Mouse (Mus musculus) megakaryocyte, adult 5-6 weeks (primary cell): ENCODE data around the gene Tmem26. TPM values are rescaled to one million over a fixed set of nuclear protein-coding genes. Genes with fewer than 3 reads are reported as not detected.
"Not testable (repeated sequence)": the region's sequence is repeated elsewhere in the genome, so short reads cannot be mapped to it uniquely, and the experiment has no call there.

Experiments
- ATAC-seq: 2 replicates; pipeline ENCODE4 v1.8.0; 2016; ENCODE audit warnings: mild to moderate bottlenecking, inconsistent platforms; ENCODE audit not compliant: poor library complexity, severe bottlenecking
- total RNA-seq, 2 experiments: library from RNA; stranded (forward) in 1 of 2; stranded (reverse) in 1 of 2; fragments of 153-499, 151-499 nt in 1 of 2; fragments of 221-1000, 200-1000 nt in 1 of 2; gene quantifications; 2 replicates each; pipeline versions ENCODE4 v1.2.3 to v1.2.4; 2015 to 2017

Tmem26 gene
- total RNA-seq (2015) (2.3 and 3.9 TPM in 2 replicates), total RNA-seq (2017) (1.4 and 1.7 TPM in 2 replicates)

GRCm38 (mm10) chr10:68723568-68724360 is at the start of gene Tmem26:
Tmem26 (plus strand) TSS chr10:68723646.
- ATAC-seq: peak; percentile 82

GRCm38 (mm10) chr10:68678678-68679077 is 44.8 kb upstream of the Tmem26 start:
- ATAC-seq: no peak

GRCm38 (mm10) chr10:68681233-68681632 is 42.2 kb upstream of the Tmem26 start:
- ATAC-seq: no peak

GRCm38 (mm10) chr10:68685510-68685909 is 37.9 kb upstream of the Tmem26 start:
- ATAC-seq: no peak

GRCm38 (mm10) chr10:68691116-68691515 is 32.3 kb upstream of the Tmem26 start:
- no peak for ATAC-seq

- ATAC-seq: no peak
Measured at GRCm38 (mm10) chr10:68692401-68692800, 31.0 kb upstream of the Tmem26 start.

- ATAC-seq: no peak; the same call in 1 of the 2 replicates
Measured at GRCm38 (mm10) chr10:68695760-68696336, 27.6 kb upstream of the Tmem26 start.

GRCm38 (mm10) chr10:68704268-68704667 is 19.2 kb upstream of the Tmem26 start:
- no peak for ATAC-seq

GRCm38 (mm10) chr10:68705471-68706036 is 17.9 kb upstream of the Tmem26 start:
- ATAC-seq: no peak

- no peak for ATAC-seq
Measured at GRCm38 (mm10) chr10:68707014-68707852, 16.2 kb upstream of the Tmem26 start.

- ATAC-seq: no peak
Measured at GRCm38 (mm10) chr10:68712926-68713325, 10.5 kb upstream of the Tmem26 start.

GRCm38 (mm10) chr10:68714302-68714701 is 9.1 kb upstream of the Tmem26 start:
- peak; percentile 62 for ATAC-seq

- ATAC-seq: peak; percentile 84
Measured at GRCm38 (mm10) chr10:68715396-68715795, 8.1 kb upstream of the Tmem26 start.

- ATAC-seq: no peak
Measured at GRCm38 (mm10) chr10:68718375-68718774, 5.1 kb upstream of the Tmem26 start.

GRCm38 (mm10) chr10:68720887-68721400 is 2.5 kb upstream of the Tmem26 start:
- ATAC-seq: no peak

GRCm38 (mm10) chr10:68723015-68723414 is 431 bp upstream of the Tmem26 start:
- no peak for ATAC-seq

- ATAC-seq: peak; percentile 29
Measured at GRCm38 (mm10) chr10:68724361-68724720, 895 bp downstream of the Tmem26 start.

GRCm38 (mm10) chr10:68727464-68727863 is 4.0 kb downstream of the Tmem26 start:
- no peak for ATAC-seq

- peak; percentile 86 for ATAC-seq
Measured at GRCm38 (mm10) chr10:68735621-68736020, 12.2 kb downstream of the Tmem26 start.

GRCm38 (mm10) chr10:68737391-68737790 is 13.9 kb downstream of the Tmem26 start:
- ATAC-seq: no peak

GRCm38 (mm10) chr10:68738981-68739380 is 15.5 kb downstream of the Tmem26 start:
- not testable (repeated sequence) for ATAC-seq
